Mouse (Mus musculus): ENCODE data around the gene Lsm4. TPM values are rescaled to one million over a fixed set of nuclear protein-coding genes. Genes with fewer than 3 reads are reported as not detected.

Lsm4 gene
- total RNA-seq, 2 experiments from 2014 or later, result 82.3 to 83.0 TPM

Other genes starting within 250 kb of the Lsm4 start
- 10 to 100 TPM in 1 of 2 experiments, 1 to 10 TPM in 1; 8.9 to 12.0 TPM for gene Crtc1, start 233.7 kb upstream of the Lsm4 start, total RNA-seq (2021)
- gene Klhl26, start 196.3 kb upstream of the Lsm4 start, total RNA-seq (2021), result 1 to 10 TPM; 6.3 to 7.4 TPM
- gene Tmem59l, start 185.9 kb upstream of the Lsm4 start, total RNA-seq (2021), result under 1 TPM; 0.18 to 0.26 TPM
- gene Crlf1, start 180.1 kb upstream of the Lsm4 start, total RNA-seq (2021), result 1 to 10 TPM; 2.8 to 3.4 TPM
- gene Rex1bd, start 166.5 kb upstream of the Lsm4 start, total RNA-seq (2021), result 100 to 1,000 TPM; 120 to 129 TPM
- gene Uba52, start 162.4 kb upstream of the Lsm4 start, total RNA-seq (2021), result 1,000 to 10,000 TPM; 1,232 to 1,261 TPM
- 100 to 1,000 TPM; 135 to 145 TPM for gene Fkbp8, start 145.5 kb upstream of the Lsm4 start, total RNA-seq (2021)
- 10 to 100 TPM; 57.8 to 61.0 TPM for gene Kxd1, start 145.3 kb upstream of the Lsm4 start, total RNA-seq (2021)
- gene Ell, start 133.8 kb upstream of the Lsm4 start, total RNA-seq (2021), result 10 to 100 TPM; 12.7 to 19.8 TPM
- 10 to 100 TPM; 30.0 to 31.6 TPM for gene Isyna1, start 78.9 kb upstream of the Lsm4 start, total RNA-seq (2021)
- 10 to 100 TPM; 31.1 to 40.1 TPM for gene Ssbp4, start 64.4 kb upstream of the Lsm4 start, total RNA-seq (2021)
- 1 to 10 TPM; 1.2 to 3.0 TPM for gene Lrrc25, start 57.1 kb upstream of the Lsm4 start, total RNA-seq (2021)
- not detected for gene Gdf15, start 40.8 kb upstream of the Lsm4 start, total RNA-seq (2021)
- 10 to 100 TPM; 22.5 to 23.4 TPM for gene Pgpep1, start 12.9 kb upstream of the Lsm4 start, total RNA-seq (2021)
- 100 to 1,000 TPM in 1 of 2 experiments, 10 to 100 TPM in 1; 79.2 to 130 TPM for gene Jund, start 25.7 kb downstream of the Lsm4 start, total RNA-seq (2021)
- gene Iqcn, start 30.2 kb downstream of the Lsm4 start, total RNA-seq (2021), result not detected
- not detected for gene Gm3336, start 45.3 kb downstream of the Lsm4 start, total RNA-seq (2021)
- gene Pde4c, start 50.5 kb downstream of the Lsm4 start, total RNA-seq (2021), result 1 to 10 TPM; 2.5 to 3.0 TPM
- gene Rab3a, start 81.4 kb downstream of the Lsm4 start, total RNA-seq (2021), result 10 to 100 TPM; 44.6 to 50.4 TPM
- 10 to 100 TPM; 30.1 to 31.4 TPM for gene Mpv17l2, start 87.7 kb downstream of the Lsm4 start, total RNA-seq (2021)
- gene Pik3r2, start 103.5 kb downstream of the Lsm4 start, total RNA-seq (2021), result 10 to 100 TPM; 39.4 to 47.2 TPM
- 1 to 10 TPM; 7.2 to 8.9 TPM for gene Mast3, start 131.8 kb downstream of the Lsm4 start, total RNA-seq (2021)
- under 1 TPM; 0.16 to 0.23 TPM for gene Il12rb1, start 135.2 kb downstream of the Lsm4 start, total RNA-seq (2021)
- gene Arrdc2, start 166.5 kb downstream of the Lsm4 start, total RNA-seq (2021), result 10 to 100 TPM in 1 of 2 experiments, 1 to 10 TPM in 1; 4.3 to 27.1 TPM
- 1 to 10 TPM; 3.7 to 3.8 TPM for gene Kcnn1, start 190.0 kb downstream of the Lsm4 start, total RNA-seq (2021)
- gene Ccdc124, start 200.7 kb downstream of the Lsm4 start, total RNA-seq (2021), result 10 to 100 TPM; 42.8 to 45.0 TPM
- gene Slc5a5, start 219.5 kb downstream of the Lsm4 start, total RNA-seq (2021), result under 1 TPM in 1 of 2 experiments, not detected in 1; 0.09 TPM
- 1,000 to 10,000 TPM; 1,533 to 1,604 TPM for gene Rpl18a, start 224.2 kb downstream of the Lsm4 start, total RNA-seq (2021)
- 10 to 100 TPM; 17.3 to 24.5 TPM for gene Map1s, start 232.7 kb downstream of the Lsm4 start, total RNA-seq (2021)

Measured in gastrocnemius, postnatal 10 days (tissue).